In the genomic region with DNA sequence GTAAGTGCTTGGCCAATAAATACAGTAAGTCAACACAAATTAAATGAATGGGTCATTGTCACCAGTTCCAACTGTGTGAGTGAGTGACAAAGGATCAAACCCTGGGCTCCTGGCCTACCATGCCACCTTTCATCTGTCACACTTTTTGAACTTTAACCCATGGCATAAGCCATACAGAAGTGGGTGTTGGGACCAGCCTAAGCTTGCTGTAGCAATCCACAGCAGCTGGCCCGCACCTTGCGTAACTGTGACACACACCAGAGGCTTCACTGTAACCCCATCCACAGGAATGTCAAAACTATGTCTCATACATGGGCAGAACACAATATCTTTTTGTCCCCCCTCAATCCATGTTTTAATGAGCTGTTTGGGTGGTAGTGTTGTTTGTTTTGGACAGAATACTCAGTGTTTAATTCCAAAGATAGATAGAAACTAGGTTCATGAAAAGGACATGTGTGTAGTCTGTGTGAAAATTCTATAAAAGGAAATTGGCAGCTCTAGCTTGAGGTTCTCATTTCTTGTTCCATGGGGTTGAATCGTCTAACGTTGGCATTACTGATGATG, we compare ENCODE assay signal across 13 mouse cellular contexts. TPM values are rescaled to one million over a fixed set of nuclear protein-coding genes. Genes with fewer than 3 reads are reported as not detected.
A peak's percentile ranks its signal among the peaks of the same experiment; 100 is the strongest.
DNase-seq lines count a peak whose midpoint lies in the region; ATAC-seq and TF ChIP-seq lines count a peak whose summit lies in the region.
"Had no signal": no experiment of that assay in that cellular context is flagged by ENCODE, and none has a peak within 500 bp of the region (broad histone marks: within the 10 kb centered on the region; RNA-seq: fewer than 3 reads in every experiment).

No protein-coding gene starts in this region.

- no peaks in the 10 kb centered on the region for H3K9me3 ChIP-seq in limb, embryonic 13.5 days
- H3K9me3 ChIP-seq in limb, embryonic 10.5 days (replicated peaks), result no peaks in the 10 kb centered on the region
- no peaks in the 10 kb centered on the region for H3K9me3 ChIP-seq in liver, postnatal 0 days (ENCODE audit: low read length)
- no peaks in the 10 kb centered on the region for H3K9me3 ChIP-seq in hindbrain, embryonic 14.5 days (ENCODE audit: control insufficient read depth, low read length)
- H3K9me3 ChIP-seq: embryonic facial prominence, embryonic 13.5 days; neural tube, embryonic 13.5 days had no signal

- no peak for TF ChIP-seq CTCF in liver, postnatal 0 days (IDR thresholded peaks at IDR 0.05; ENCODE audit: low read depth)

- ATAC-seq in limb, embryonic 13.5 days (ENCODE audit: low FRiP score, low read depth), result 0 out of 2 replicates have a peak, but pooled peaks have one; percentile 40
- peak; percentile 91 for ATAC-seq in liver, postnatal 0 days
- no peak for ATAC-seq in hindbrain, embryonic 14.5 days (ENCODE audit: low FRiP score)

- no peaks in the 10 kb centered on the region for H3K4me1 ChIP-seq in limb, embryonic 13.5 days
- H3K4me1 ChIP-seq in limb, embryonic 10.5 days, result no peaks in the 10 kb centered on the region
- peaks cover 15% of the 10 kb centered on the region; the same call in 1 of the 2 replicates for H3K4me1 ChIP-seq in liver, postnatal 0 days (ENCODE audit: insufficient read depth)
- H3K4me1 ChIP-seq in hindbrain, embryonic 14.5 days (replicated peaks; ENCODE audit: control insufficient read depth, insufficient read depth, low read length), result no peaks in the 10 kb centered on the region
- H3K4me1 ChIP-seq: neural tube, embryonic 13.5 days had no signal

- H3K27ac ChIP-seq in limb, embryonic 13.5 days, result no peak overlapping the region
- H3K27ac ChIP-seq in limb, embryonic 10.5 days, result no peak overlapping the region
- H3K27ac ChIP-seq in liver, postnatal 0 days (ENCODE audit: low read depth), result peak overlapping the region; percentile 59
- H3K27ac ChIP-seq in hindbrain, embryonic 14.5 days, result no peak overlapping the region
- H3K27ac ChIP-seq: embryonic facial prominence, embryonic 13.5 days; neural tube, embryonic 13.5 days had no signal

- 82% methylated on average over 4 of the region's 4 CpGs for WGBS in limb, embryonic 13.5 days
- WGBS in limb, embryonic 10.5 days, result 96% methylated on average over 4 of the region's 4 CpGs
- 47% methylated on average over 4 of the region's 4 CpGs for WGBS in liver, postnatal 0 days (ENCODE audit: insufficient replicate concordance)
- 94% methylated on average over 4 of the region's 4 CpGs for WGBS in hindbrain, embryonic 14.5 days

- TF ChIP-seq EP300 in liver, postnatal 0 days (IDR thresholded peaks at IDR 0.05; ENCODE audit: low read depth), result no peak; the same call in 1 of the 2 replicates

- H3K36me3 ChIP-seq in limb, embryonic 13.5 days, result no peaks in the 10 kb centered on the region
- no peaks in the 10 kb centered on the region for H3K36me3 ChIP-seq in limb, embryonic 10.5 days
- no peaks in the 10 kb centered on the region for H3K36me3 ChIP-seq in liver, postnatal 0 days (replicated peaks; ENCODE audit: insufficient read depth, low read length)
- H3K36me3 ChIP-seq in hindbrain, embryonic 14.5 days (replicated peaks; ENCODE audit: control insufficient read depth, insufficient read depth), result no peaks in the 10 kb centered on the region
- H3K36me3 ChIP-seq: embryonic facial prominence, embryonic 13.5 days; neural tube, embryonic 13.5 days had no signal

- DNase-seq in limb, embryonic 10.5 days (ENCODE audit: low spot score), result no peak
- DNase-seq in gonadal fat pad, adult 2 months (ENCODE audit: low read depth), result peak; percentile 97
- peak; percentile 64 for DNase-seq in liver, postnatal 0 days
- no peak for DNase-seq in cerebellum, postnatal 4 days (ENCODE audit: low spot score in 2 of 2)
- DNase-seq in cerebellum, adult 18-20 months, result no peak
- no peak for DNase-seq in hindbrain, embryonic 14.5 days (ENCODE audit: low spot score)
- DNase-seq: cerebellum, postnatal 10 days; heart, postnatal 14 days; left cerebral cortex, postnatal 4 days had no signal

- H3K4me2 ChIP-seq in limb, embryonic 13.5 days (replicated peaks), result no peak overlapping the region
- H3K4me2 ChIP-seq in liver, postnatal 0 days (ENCODE audit: low read depth, low read length), result no peak overlapping the region
- no peak overlapping the region for H3K4me2 ChIP-seq in hindbrain, embryonic 14.5 days (replicated peaks)
- H3K4me2 ChIP-seq: embryonic facial prominence, embryonic 13.5 days; midbrain, embryonic 11.5 days; neural tube, embryonic 13.5 days had no signal

- H3K27me3 ChIP-seq in limb, embryonic 13.5 days, result no peaks in the 10 kb centered on the region
- no peaks in the 10 kb centered on the region for H3K27me3 ChIP-seq in limb, embryonic 10.5 days (ENCODE audit: low read depth, poor library complexity, severe bottlenecking)
- H3K27me3 ChIP-seq in liver, postnatal 0 days (ENCODE audit: insufficient read depth, low read length), result no peaks in the 10 kb centered on the region
- H3K27me3 ChIP-seq in hindbrain, embryonic 14.5 days (ENCODE audit: control insufficient read depth, insufficient read depth, low read length), result no peaks in the 10 kb centered on the region
- H3K27me3 ChIP-seq: embryonic facial prominence, embryonic 13.5 days; neural tube, embryonic 13.5 days had no signal

- H3K4me3 ChIP-seq in limb, embryonic 13.5 days, result no peak overlapping the region
- H3K4me3 ChIP-seq in limb, embryonic 10.5 days, result no peak overlapping the region
- H3K4me3 ChIP-seq in liver, postnatal 0 days (ENCODE audit: low read depth, low read length), result no peak overlapping the region
- no peak overlapping the region for H3K4me3 ChIP-seq in hindbrain, embryonic 14.5 days (replicated peaks; ENCODE audit: low read length)
- H3K4me3 ChIP-seq: embryonic facial prominence, embryonic 13.5 days; neural tube, embryonic 13.5 days had no signal

- H3K9ac ChIP-seq in limb, embryonic 13.5 days, result no peak overlapping the region
- no peak overlapping the region for H3K9ac ChIP-seq in liver, postnatal 0 days (replicated peaks)
- H3K9ac ChIP-seq in hindbrain, embryonic 14.5 days, result no peak overlapping the region
- H3K9ac ChIP-seq: embryonic facial prominence, embryonic 13.5 days; neural tube, embryonic 13.5 days had no signal

RNA-seq across cellular contexts. Expression of gene Bckdhb, which starts 31.1 kb away (rescaled TPM):
- polyA plus RNA-seq in limb, embryonic 13.5 days (2015; fragmentation: Nextera tagmentation; extraction: Ambion mirVana), result 53.4 and 54.4 TPM in 2 replicates
- polyA plus RNA-seq in limb, embryonic 10.5 days (2016; fragmentation: Nextera tagmentation; extraction: Ambion mirVana), result 68.6 and 68.7 TPM in 2 replicates
- polyA plus RNA-seq in gonadal fat pad, adult 2 months (2012; rRNA removed), result 36.5 and 48.1 TPM in 2 replicates
- 123 and 134 TPM in 2 replicates for polyA plus RNA-seq in liver, postnatal 0 days (2015; fragmentation: Nextera tagmentation; extraction: Ambion mirVana)
- polyA plus RNA-seq in hindbrain, embryonic 14.5 days (2014; fragmentation: Nextera tagmentation; extraction: Ambion mirVana), result 32.5 and 41.2 TPM in 2 replicates

RNA-seq across cellular contexts. Expression of gene Ttk, which starts 59.4 kb away (rescaled TPM):
- polyA plus RNA-seq in limb, embryonic 13.5 days (2015; fragmentation: Nextera tagmentation; extraction: Ambion mirVana), result 34.1 and 35.7 TPM in 2 replicates
- polyA plus RNA-seq in limb, embryonic 10.5 days (2016; fragmentation: Nextera tagmentation; extraction: Ambion mirVana), result 53.6 and 58.1 TPM in 2 replicates
- 0.24 TPM in 2 replicates for polyA plus RNA-seq in gonadal fat pad, adult 2 months (2012; rRNA removed)
- 5.5 and 6.0 TPM in 2 replicates for polyA plus RNA-seq in liver, postnatal 0 days (2015; fragmentation: Nextera tagmentation; extraction: Ambion mirVana)
- 4.6 and 5.6 TPM in 2 replicates for polyA plus RNA-seq in hindbrain, embryonic 14.5 days (2014; fragmentation: Nextera tagmentation; extraction: Ambion mirVana)

Comparison
In these comparisons a context has a peak if more than half of its experiments do, and no peak if none do; other contexts are left out.
1. DNase-seq: peak in gonadal fat pad, adult 2 months (single experiment) and liver, postnatal 0 days (single experiment); none in limb, embryonic 10.5 days (single experiment), cerebellum, postnatal 4 days (0 of 2), cerebellum, adult 18-20 months (0 of 2) and hindbrain, embryonic 14.5 days (single experiment).